Mouse (Mus musculus) hindbrain, postnatal 0 days (tissue): ENCODE results near the gene Myh15. TPM values are rescaled to one million over a fixed set of nuclear protein-coding genes. Genes with fewer than 3 reads are reported as not detected.

Source experiments
- polyA plus RNA-seq: library from polyadenylated mRNA; unstranded; fragments of >200 nt; fragmentation: Nextera tagmentation; extraction: Ambion mirVana; gene quantifications from 2 replicates; pipeline ENCODE4 v1.2.1, GENCODE M21; 2015
- total RNA-seq: library from RNA; depleted of rRNA; stranded (reverse); fragments of >200 nt; gene quantifications from 2 replicates; pipeline ENCODE4 v1.2.3, GENCODE M21; 2014; rRNA removed

Myh15 gene
- total and polyA plus RNA-seq, 2 experiments from 2014 or later = 0.10 to 0.16 TPM

Other genes with a start within 250 kb of the Myh15 start
- gene Retnlb, start 240.6 kb upstream of the Myh15 start, total RNA-seq = not detected in 2 replicates
- gene Retnlb, start 240.6 kb upstream of the Myh15 start, polyA plus RNA-seq = not detected in 2 replicates
- not detected in 2 replicates for gene Retnla, start 214.9 kb upstream of the Myh15 start, total RNA-seq
- not detected in 2 replicates for gene Retnla, start 214.9 kb upstream of the Myh15 start, polyA plus RNA-seq
- not detected in 2 replicates for gene Retnlg, start 184.9 kb upstream of the Myh15 start, total RNA-seq
- gene Retnlg, start 184.9 kb upstream of the Myh15 start, polyA plus RNA-seq = 0.77 and 0.79 TPM in 2 replicates
- 96.2 and 97.0 TPM in 2 replicates for gene Dzip3, start 63.3 kb upstream of the Myh15 start, total RNA-seq
- 45.0 and 45.4 TPM in 2 replicates for gene Dzip3, start 63.3 kb upstream of the Myh15 start, polyA plus RNA-seq
- gene Cip2a, start 63.3 kb upstream of the Myh15 start, total RNA-seq = 5.1 and 6.0 TPM in 2 replicates
- 5.3 and 5.6 TPM in 2 replicates for gene Cip2a, start 63.3 kb upstream of the Myh15 start, polyA plus RNA-seq